Mouse (Mus musculus) urinary bladder, postnatal 4 days (tissue): ENCODE data around the gene Slc5a6.

ENCODE experiments used
- DNase-seq, 2 experiments: peaks; one replicate each; pipeline ENCODE4 v3.0.0; 2021 to 2022; ENCODE audit warnings: low spot score in 2 of 2

Gene Slc5a6

DNA sequence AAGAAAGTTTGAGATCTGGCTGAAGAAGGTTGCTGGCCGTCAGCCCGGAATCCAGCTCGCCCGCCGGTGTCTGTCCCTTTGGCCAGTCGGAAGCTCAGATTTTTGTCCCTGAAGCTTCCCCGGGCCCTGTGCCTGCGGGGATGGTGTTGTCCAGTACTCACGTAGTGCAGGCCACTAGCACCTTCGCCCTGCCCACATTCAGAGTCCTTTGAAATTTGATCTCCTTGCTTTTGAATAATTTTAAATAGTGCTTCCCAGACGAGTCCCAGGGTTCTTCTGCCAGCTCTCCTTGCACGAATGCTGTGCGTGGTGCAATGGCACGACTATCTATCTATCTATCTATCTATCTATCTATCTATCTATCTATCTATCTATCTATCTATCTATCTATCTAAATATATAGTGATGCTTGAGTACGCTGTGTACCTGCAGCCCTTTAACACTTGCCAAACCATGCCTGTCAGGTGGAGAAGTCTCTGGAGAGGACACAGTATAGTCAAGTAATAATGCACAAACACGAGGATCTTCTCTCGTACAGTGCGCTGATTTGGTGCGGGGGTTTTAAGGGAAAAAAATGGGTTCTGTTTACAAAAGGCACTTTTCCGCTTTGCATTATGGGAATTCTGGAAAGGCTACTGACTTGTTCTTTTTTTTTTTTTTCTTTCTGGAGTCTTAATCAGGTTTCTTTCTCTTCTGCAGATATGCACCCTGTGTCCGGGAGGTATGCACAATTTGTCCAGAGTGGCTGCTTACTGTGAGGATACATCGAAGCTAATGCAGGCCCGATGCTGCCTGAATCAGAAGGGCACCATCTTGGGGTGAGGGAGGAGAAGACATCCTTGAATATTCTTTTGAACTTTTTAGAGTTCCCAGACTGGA lies at the start of gene Slc5a6:
TSS of gene Slc5a6 (minus strand) at position 162 of the 879 bp plus-strand sequence.
- DNase-seq, result no peak

GRCm38 (mm10) chr5:31095711-31096480 lies 47.2 kb upstream of the Slc5a6 start:
- DNase-seq, result no peak

GRCm38 (mm10) chr5:31094799-31095691 lies 46.3 kb upstream of the Slc5a6 start:
- peak in 1 of 2 experiments; percentile 60 for DNase-seq

GRCm38 (mm10) chr5:31094100-31094798 lies 45.5 kb upstream of the Slc5a6 start:
- no peak for DNase-seq

DNA sequence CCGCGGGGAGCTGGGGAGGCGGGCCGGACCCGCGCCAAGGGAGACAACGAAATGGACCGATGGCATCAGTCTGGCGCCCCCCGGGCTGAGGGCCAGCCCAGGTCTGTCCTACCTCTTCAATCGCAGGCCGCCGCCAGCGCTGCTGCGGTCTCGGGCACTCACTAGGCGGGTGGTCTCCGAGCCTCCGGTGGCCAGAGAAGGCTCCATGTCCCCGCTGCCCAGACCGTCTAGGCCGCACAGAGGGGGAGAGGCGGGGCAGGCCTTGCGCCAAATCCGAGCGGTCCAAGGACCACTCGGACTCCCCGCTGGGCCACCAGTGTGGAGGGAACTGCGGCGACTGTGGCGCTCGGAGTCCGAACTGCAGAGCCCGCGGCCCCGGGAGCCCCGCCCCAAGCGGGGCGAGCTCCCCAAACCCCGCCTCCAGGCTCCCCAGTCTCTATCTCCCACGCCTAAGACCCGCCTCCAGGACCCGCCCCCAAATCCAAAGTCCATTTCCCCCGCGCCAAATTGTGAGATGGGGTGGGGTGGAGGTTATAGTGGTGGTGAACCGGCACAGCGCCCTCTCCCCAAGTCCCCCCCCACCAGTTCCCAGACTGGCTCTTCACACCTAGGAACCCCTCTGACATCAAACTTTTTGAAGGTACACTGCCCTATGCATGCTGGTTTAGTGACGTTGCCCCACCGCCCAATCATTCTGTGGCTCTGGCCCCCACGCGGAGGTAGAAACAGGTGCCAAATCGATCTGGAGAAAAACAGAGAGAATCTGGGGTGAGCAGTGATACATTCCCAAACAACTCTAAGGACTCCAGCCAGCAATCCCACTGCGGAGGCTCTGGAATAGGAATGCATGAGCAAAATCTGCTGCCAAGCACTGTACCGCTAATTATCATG lies 44.7 kb upstream of the Slc5a6 start:
- DNase-seq, result no peak

DNA sequence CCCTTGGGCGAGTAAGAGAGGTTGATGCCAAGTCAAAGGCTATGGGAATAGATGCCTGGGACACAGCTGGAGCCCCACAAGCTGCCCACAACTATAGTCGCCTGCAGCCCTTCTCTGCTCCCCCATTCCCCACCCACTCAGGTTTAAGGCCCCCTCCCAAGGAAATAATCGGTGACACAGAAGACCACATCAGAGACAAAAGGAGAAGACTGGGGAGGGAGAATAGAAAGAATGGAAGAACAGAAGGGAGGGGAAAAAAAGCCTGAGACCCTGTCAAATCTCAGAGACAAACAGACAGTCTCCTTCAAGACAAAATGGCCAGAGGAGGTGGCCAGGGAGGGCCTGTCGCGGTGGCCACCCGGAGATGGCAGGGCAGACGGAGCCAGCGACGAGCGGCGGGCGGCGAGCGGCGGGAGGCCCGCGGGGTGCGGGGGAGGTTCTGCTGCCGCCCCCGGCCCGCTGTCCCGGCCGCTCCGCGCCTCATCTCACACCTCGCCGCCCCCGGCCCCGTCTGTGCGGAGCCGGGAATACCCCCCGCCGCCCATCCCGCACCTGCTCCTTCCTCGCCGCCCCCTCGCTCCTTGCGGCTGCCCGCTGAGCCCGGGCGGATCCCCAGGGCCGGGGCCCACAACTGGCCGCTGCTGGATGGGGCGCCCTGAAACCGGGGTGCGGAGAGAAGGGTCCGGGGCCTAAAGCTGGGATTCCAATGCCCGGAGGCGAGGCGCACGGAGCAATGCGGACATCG lies 43.7 kb upstream of the Slc5a6 start:
- DNase-seq, result no peak

GRCm38 (mm10) chr5:31087131-31087530 lies 38.4 kb upstream of the Slc5a6 start:
- no peak for DNase-seq

DNA sequence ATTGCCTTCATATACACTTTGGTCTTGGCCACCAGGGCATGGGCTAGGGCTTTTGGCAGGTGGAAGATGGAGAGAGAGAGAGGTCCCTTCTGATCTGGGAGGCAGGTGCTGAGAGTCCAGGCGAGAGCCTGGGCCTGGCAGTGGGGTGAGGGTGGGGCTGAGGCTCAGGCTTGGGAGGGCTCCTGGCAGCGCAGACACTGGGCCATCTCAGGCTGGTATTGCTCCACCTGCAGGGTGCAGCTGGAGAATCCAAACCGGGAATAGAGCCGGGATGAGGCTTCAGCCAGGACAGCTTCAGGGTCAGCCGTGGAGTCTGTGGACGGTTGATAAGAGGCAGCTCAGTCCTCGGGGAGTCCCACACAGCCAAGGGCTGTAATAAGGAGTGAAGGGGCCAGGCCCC lies 37.9 kb upstream of the Slc5a6 start:
- DNase-seq, result no peak

DNA sequence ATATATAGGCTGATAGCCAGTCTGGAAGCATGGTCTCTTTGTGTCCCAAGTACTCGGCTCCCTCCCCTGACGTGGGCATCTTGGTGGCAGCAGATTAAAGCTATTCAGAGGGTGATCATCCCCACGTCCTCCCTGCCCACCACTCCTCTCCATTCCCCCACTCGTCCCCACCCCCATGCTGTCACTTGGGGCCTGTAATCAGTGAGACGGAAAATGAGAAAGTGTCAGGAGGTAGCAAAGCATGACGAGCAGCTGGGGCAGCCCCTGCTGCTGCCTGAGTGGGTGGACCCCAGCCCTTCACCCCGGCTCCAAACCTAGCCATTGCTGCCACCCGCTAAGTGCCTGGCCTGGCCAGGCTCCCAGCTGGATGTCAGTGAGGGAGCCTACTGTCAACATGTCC lies 35.2 kb upstream of the Slc5a6 start:
- DNase-seq, result no peak

DNA sequence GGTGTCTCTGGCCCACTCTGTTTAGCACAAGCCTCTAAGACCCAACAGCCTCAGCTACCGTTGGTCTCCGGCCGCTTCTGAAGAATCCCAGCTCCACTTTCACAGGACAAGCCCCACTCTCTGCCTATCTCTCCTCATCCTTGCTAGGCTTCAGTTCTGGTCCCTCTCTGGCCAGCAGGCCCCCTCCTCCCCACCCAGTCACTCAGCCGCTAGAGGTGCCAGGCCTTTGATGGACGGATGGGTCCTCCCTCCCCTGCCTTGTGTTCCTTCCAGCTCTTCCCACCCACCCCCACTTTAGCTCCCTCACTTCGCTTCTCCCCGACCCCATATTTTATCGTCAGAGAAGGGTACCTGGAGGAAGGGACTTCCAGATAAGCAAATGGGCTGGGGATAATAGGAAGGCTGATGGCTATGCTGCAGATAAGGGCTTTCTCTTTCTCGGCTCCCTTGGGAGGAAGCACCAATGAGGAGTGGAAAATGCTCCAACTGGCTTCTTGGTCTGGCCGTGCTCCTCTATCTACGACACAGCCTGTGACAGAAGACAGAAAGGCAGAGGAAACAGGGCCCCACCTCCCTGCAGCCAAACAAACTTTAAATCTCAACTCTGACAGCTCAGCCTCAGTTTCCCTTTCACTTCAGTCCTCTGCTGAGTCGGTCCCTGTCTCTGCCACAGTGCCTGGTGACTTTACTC lies 34.4 kb upstream of the Slc5a6 start:
- no peak for DNase-seq

- no peak for DNase-seq
These were observed 33.6 kb upstream of the Slc5a6 start for GRCm38 (mm10) chr5:31082355-31082754.

DNA sequence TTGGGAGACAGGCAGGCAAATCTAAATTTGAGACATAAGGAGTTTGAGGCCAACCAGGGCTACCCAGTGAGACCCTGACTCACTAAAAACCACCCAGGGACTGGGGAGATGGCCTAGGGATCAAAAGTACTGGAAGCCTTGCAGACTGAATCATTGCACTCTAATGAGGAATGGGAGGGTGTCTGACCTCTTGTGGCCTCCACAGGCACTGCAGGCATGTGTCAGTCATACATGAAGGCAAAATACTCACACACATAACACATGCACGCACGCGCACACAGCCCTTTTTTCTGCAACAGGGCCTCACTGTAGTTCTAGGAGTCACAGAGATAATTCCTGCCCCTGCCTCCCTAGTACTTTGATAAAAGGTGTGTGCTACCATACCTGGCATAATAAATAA lies 32.7 kb upstream of the Slc5a6 start:
- DNase-seq, result no peak

DNA sequence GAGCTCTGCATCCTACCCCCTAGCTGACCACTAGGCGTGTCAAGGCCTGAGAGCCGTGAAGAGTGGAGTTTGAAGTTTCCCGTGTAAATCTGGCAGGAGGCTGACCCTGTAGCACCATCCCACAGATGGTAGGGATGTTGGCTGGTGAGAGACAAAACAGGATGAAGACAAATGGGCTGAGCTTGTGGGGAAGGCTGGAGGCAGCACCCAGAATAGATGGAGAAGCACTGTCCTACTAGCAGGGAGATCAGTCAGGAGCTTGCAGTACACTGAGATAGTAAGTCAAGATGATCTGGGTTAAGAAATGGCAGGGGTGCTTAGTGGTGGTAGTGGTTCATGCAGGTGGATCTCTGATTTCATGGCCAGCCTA lies 32.1 kb upstream of the Slc5a6 start:
- DNase-seq, result no peak

DNA sequence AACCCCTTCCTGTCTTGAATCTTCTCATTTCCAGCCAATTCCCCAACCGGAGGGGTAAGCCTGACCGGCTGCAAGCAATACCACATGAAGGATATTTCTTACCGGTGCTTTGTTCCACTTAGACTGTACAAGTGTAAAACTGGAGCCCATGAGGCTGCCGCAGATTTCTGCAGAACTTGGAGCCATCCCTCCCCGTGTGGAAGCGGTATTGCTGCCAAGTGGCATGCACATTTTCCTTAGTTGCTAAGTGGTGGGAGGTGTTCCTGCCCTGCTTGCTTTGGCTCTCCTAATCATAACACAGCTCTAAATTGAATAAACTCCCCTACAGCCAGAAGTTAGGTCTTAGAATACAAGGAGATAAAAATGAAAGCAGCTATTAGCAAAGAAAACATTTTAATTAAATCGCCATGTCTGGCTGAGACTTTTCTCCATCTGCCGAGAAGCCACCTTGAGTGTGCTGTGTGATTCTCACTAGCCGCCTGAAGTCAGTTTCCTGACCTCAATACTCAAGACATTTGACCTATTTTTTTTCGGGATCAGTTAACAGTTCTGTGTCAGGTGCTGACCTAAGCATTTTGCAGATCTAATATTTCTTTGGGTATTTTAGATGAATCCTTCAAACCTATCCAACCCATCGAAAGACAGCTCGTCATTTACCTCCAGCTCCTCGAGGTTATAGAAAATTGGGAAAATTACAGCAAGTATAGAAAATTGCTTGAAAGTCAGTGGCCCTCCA lies 31.5 kb upstream of the Slc5a6 start:
- no peak for DNase-seq

GRCm38 (mm10) chr5:31076346-31076745 lies 27.6 kb upstream of the Slc5a6 start:
- no peak for DNase-seq

DNA sequence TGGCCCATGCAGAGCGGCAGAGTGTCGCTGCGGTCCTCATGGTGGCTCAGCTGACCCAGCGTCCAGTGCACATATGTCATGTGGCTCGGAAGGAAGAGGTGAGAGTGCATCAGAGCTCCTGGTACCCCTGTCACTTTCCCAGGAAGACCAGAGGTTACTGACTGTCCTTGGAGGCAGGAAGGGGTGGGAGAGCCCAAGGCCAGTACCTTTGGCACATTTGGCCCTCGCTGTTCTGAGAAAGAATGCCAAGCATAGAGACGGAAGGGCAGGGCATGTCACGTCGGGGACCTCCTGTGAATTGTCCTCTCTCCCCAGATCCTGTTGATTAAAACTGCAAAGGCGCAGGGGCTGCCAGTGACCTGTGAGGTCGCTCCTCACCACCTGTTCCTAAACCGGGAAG lies 24.5 kb upstream of the Slc5a6 start:
- DNase-seq, result no peak

- DNase-seq, result no peak
These were observed 23.1 kb upstream of the Slc5a6 start for GRCm38 (mm10) chr5:31071821-31072220.

- no peak for DNase-seq
These were observed 22.3 kb upstream of the Slc5a6 start for GRCm38 (mm10) chr5:31071059-31071458.
